Mouse (Mus musculus) hindbrain, embryonic 10.5 days (tissue): ENCODE data around the gene Lsm7. TPM values are rescaled to one million over a fixed set of nuclear protein-coding genes. Genes with fewer than 3 reads are reported as not detected.

Source experiments
- DNase-seq: peaks from one replicate; pipeline ENCODE4 v3.0.0-alpha.2; 2017; ENCODE audit warnings: low spot score
- H3K27ac ChIP-seq: fragments of 300-500 bp; sonication (generic); 2 replicates; pipeline ENCODE4 v1.5.1; 2016; ENCODE audit warnings: mild to moderate bottlenecking, moderate library complexity
- H3K27me3 ChIP-seq: fragments of 300-500 bp; sonication (generic); 2 replicates; pipeline ENCODE4 v1.6.1; 2016; ENCODE audit warnings: mild to moderate bottlenecking; ENCODE audit not compliant: poor library complexity, insufficient read depth, severe bottlenecking
- H3K36me3 ChIP-seq: fragments of 300-500 bp; sonication (generic); 2 replicates; pipeline ENCODE4 v1.6.1; 2016; ENCODE audit warnings: mild to moderate bottlenecking, moderate library complexity
- H3K4me1 ChIP-seq: fragments of 300-500 bp; sonication (generic); replicated peaks from 2 replicates; pipeline ENCODE4 v1.6.1; 2016; ENCODE audit warnings: mild to moderate bottlenecking
- H3K4me3 ChIP-seq: fragments of 300-500 bp; sonication (generic); 2 replicates; pipeline ENCODE4 v1.5.1; 2016; ENCODE audit warnings: mild to moderate bottlenecking, moderate library complexity
- H3K9me3 ChIP-seq: fragments of 300-500 bp; sonication (generic); 2 replicates; pipeline ENCODE4 v1.6.1; 2016; ENCODE audit warnings: mild to moderate bottlenecking, moderate library complexity
- WGBS: fragments of 180-500 bp; shearing (Covaris S2); methylation state at CpG from one replicate; pipeline ENCODE4 v1.1.7; 2016; 5-methylcytosine and 5-hydroxymethylcytosine counted together
- polyA plus RNA-seq: library from polyadenylated mRNA; unstranded; fragments of >200 nt; fragmentation: Nextera tagmentation; extraction: Ambion mirVana; gene quantifications from 2 replicates; pipeline ENCODE4 v1.2.1, GENCODE M21; 2016

The Lsm7 gene
- polyA plus RNA-seq, 1 experiment from 2014 or later: 327 TPM

- DNase-seq: no peak
- no peak overlapping the region for H3K4me3 ChIP-seq
- WGBS: 73% methylated on average over 24 of the region's 24 CpGs
These were observed 41.8 kb upstream of the Lsm7 start for GRCm38 (mm10) chr10:80896581-80897485.

GRCm38 (mm10) chr10:80895697-80896096, 40.7 kb upstream of the Lsm7 start:
- no peak overlapping the region for H3K4me3 ChIP-seq
- peaks cover 21% of the 10 kb centered on the region for H3K36me3 ChIP-seq
- 82% methylated on average over 6 of the region's 6 CpGs for WGBS
- peaks cover 35% of the 10 kb centered on the region for H3K4me1 ChIP-seq
- DNase-seq: no peak
- peaks cover 13% of the 10 kb centered on the region for H3K9me3 ChIP-seq
- peaks cover 10% of the 10 kb centered on the region; the same call in 1 of the 2 replicates for H3K27me3 ChIP-seq
- H3K27ac ChIP-seq: no peak overlapping the region

More at GRCm38 (mm10) chr10:80896581-80897485, 41.8 kb upstream of the Lsm7 start:
- Histone ChIP-seq H3K27me3 (peaks cover 9% of the 10 kb centered on the region; the same call in 1 of the 2 replicates), H3K27ac (no peak overlapping the region; the same call in 1 of the 2 replicates), H3K9me3 (peaks cover 12% of the 10 kb centered on the region), H3K4me1 (peaks cover 39% of the 10 kb centered on the region), H3K36me3 (peaks cover 26% of the 10 kb centered on the region)

GRCm38 (mm10) chr10:80895100-80895499, 40.1 kb upstream of the Lsm7 start:
- H3K27ac ChIP-seq: no peak overlapping the region
- no peak overlapping the region for H3K4me3 ChIP-seq
- WGBS: 90% methylated on average over 7 of the region's 7 CpGs
- peaks cover 21% of the 10 kb centered on the region for H3K36me3 ChIP-seq
- no peak for DNase-seq
- peaks cover 16% of the 10 kb centered on the region for H3K27me3 ChIP-seq
- peaks cover 36% of the 10 kb centered on the region for H3K4me1 ChIP-seq
- H3K9me3 ChIP-seq: peaks cover 13% of the 10 kb centered on the region

- Histone ChIP-seq H3K27ac (no peak overlapping the region), H3K4me1 (peaks cover 5% of the 10 kb centered on the region; the same call in 1 of the 2 replicates), H3K9me3 (peaks cover 4% of the 10 kb centered on the region), H3K36me3 (no peaks in the 10 kb centered on the region), H3K27me3 (peaks cover 36% of the 10 kb centered on the region), H3K4me3 (no peak overlapping the region)
- DNase-seq: no peak
- 79% methylated on average over 11 of the region's 11 CpGs for WGBS
These were observed 32.2 kb upstream of the Lsm7 start for GRCm38 (mm10) chr10:80887181-80887580.

- WGBS: 24% methylated on average over 10 of the region's 10 CpGs
- Histone ChIP-seq H3K4me3 (no peak overlapping the region), H3K27ac (no peak overlapping the region), H3K27me3 (no peaks in the 10 kb centered on the region; the same call in 1 of the 2 replicates), H3K4me1 (peaks cover 9% of the 10 kb centered on the region), H3K36me3 (no peaks in the 10 kb centered on the region), H3K9me3 (no peaks in the 10 kb centered on the region)
- peak; percentile 79 for DNase-seq
These were observed 26.3 kb upstream of the Lsm7 start for GRCm38 (mm10) chr10:80881301-80881700.

GRCm38 (mm10) chr10:80880901-80881300, 25.9 kb upstream of the Lsm7 start:
- Histone ChIP-seq H3K27ac (no peak overlapping the region), H3K36me3 (no peaks in the 10 kb centered on the region), H3K9me3 (no peaks in the 10 kb centered on the region), H3K4me3 (no peak overlapping the region), H3K27me3 (no peaks in the 10 kb centered on the region; the same call in 1 of the 2 replicates), H3K4me1 (peaks cover 12% of the 10 kb centered on the region)
- DNase-seq: no peak
- 71% methylated on average over 2 of the region's 2 CpGs for whole genome bisulfite sequencing

GRCm38 (mm10) chr10:80880131-80880641, 25.2 kb upstream of the Lsm7 start:
- 19% methylated on average over 5 of the region's 5 CpGs for WGBS
- peak; percentile 69 for DNase-seq
- Histone ChIP-seq H3K9me3 (no peaks in the 10 kb centered on the region), H3K36me3 (no peaks in the 10 kb centered on the region), H3K27ac (no peak overlapping the region), H3K4me1 (peaks cover 12% of the 10 kb centered on the region), H3K27me3 (no peaks in the 10 kb centered on the region; the same call in 1 of the 2 replicates), H3K4me3 (no peak overlapping the region)

GRCm38 (mm10) chr10:80876594-80876993, 21.6 kb upstream of the Lsm7 start:
- no peaks in the 10 kb centered on the region for H3K9me3 ChIP-seq
- no peak overlapping the region for H3K4me3 ChIP-seq
- WGBS: 29% methylated on average over 3 of the region's 3 CpGs
- peaks cover 29% of the 10 kb centered on the region for H3K4me1 ChIP-seq
- H3K36me3 ChIP-seq: no peaks in the 10 kb centered on the region
- no peak overlapping the region for H3K27ac ChIP-seq
- H3K27me3 ChIP-seq: peaks cover 2% of the 10 kb centered on the region
- no peak for DNase-seq

- H3K9me3 ChIP-seq: no peaks in the 10 kb centered on the region
- peaks cover 4% of the 10 kb centered on the region for H3K27me3 ChIP-seq
- 29% methylated on average over 5 of the region's 5 CpGs for WGBS
- DNase-seq: peak; percentile 64
- H3K36me3 ChIP-seq: no peaks in the 10 kb centered on the region
- H3K4me3 ChIP-seq: no peak overlapping the region
- H3K27ac ChIP-seq: peak overlapping the region; percentile 42; the same call in 1 of the 2 replicates
- peaks cover 29% of the 10 kb centered on the region for H3K4me1 ChIP-seq
These were observed 21.0 kb upstream of the Lsm7 start for GRCm38 (mm10) chr10:80876028-80876427.

- DNase-seq: no peak
- Histone ChIP-seq H3K36me3 (no peaks in the 10 kb centered on the region), H3K9me3 (no peaks in the 10 kb centered on the region), H3K4me3 (no peak overlapping the region), H3K27ac (peak overlapping the region; percentile 24; the same call in 1 of the 2 replicates), H3K27me3 (peaks cover 4% of the 10 kb centered on the region), H3K4me1 (peaks cover 29% of the 10 kb centered on the region)
- WGBS: 80% methylated on average over 9 of the region's 9 CpGs
These were observed 19.0 kb upstream of the Lsm7 start for GRCm38 (mm10) chr10:80874035-80874434.

- WGBS: 33% methylated on average over 9 of the region's 9 CpGs
These were observed 16.6 kb upstream of the Lsm7 start, which contains the start of gene Tmprss9 for GRCm38 (mm10) chr10:80871581-80871980. Tmprss9 (plus strand) TSS chr10:80871848.

GRCm38 (mm10) chr10:80870993-80871392, 16.0 kb upstream of the Lsm7 start:
- peaks cover 28% of the 10 kb centered on the region for H3K36me3 ChIP-seq
- peaks cover 18% of the 10 kb centered on the region for H3K4me1 ChIP-seq
- WGBS: 82% methylated on average over 4 of the region's 6 CpGs
- H3K9me3 ChIP-seq: no peaks in the 10 kb centered on the region
- DNase-seq: no peak
- H3K4me3 ChIP-seq: no peak overlapping the region
- H3K27me3 ChIP-seq: peaks cover 4% of the 10 kb centered on the region; the same call in 1 of the 2 replicates
- no peak overlapping the region for H3K27ac ChIP-seq

More at GRCm38 (mm10) chr10:80871581-80871980, 16.6 kb upstream of the Lsm7 start, which contains the start of gene Tmprss9:
- DNase-seq: no peak
- Histone ChIP-seq H3K36me3 (peaks cover 23% of the 10 kb centered on the region), H3K27ac (0 out of 2 replicates have a peak within 1 kb of the TSS, but pooled peaks have one; percentile 16), H3K4me3 (no peak within 1 kb of the TSS), H3K27me3 (peaks cover 4% of the 10 kb centered on the region; the same call in 1 of the 2 replicates), H3K4me1 (peaks cover 23% of the 10 kb centered on the region), H3K9me3 (no peaks in the 10 kb centered on the region)

GRCm38 (mm10) chr10:80864446-80864845, 9.4 kb upstream of the Lsm7 start:
- no peak overlapping the region for H3K4me3 ChIP-seq
- WGBS: 93% methylated on average over 16 of the region's 16 CpGs
- no peak overlapping the region for H3K27ac ChIP-seq
- no peaks in the 10 kb centered on the region for H3K9me3 ChIP-seq
- no peaks in the 10 kb centered on the region; the same call in 1 of the 2 replicates for H3K4me1 ChIP-seq
- no peak for DNase-seq
- H3K36me3 ChIP-seq: peaks cover 83% of the 10 kb centered on the region
- H3K27me3 ChIP-seq: no peaks in the 10 kb centered on the region
